Mouse (Mus musculus) liver, embryonic 14.5 days (tissue): ENCODE results near the gene Sbno2. TPM values are rescaled to one million over a fixed set of nuclear protein-coding genes. Genes with fewer than 3 reads are reported as not detected.

ENCODE experiments used
- ATAC-seq: fragments of 200-750 bp; cut with Nextera tagmentation; 2 replicates; pipeline ENCODE4 v1.8.0; 2017; ENCODE audit warnings: moderate number of reproducible peaks, mild to moderate bottlenecking, moderate library complexity; ENCODE audit not compliant: insufficient read depth
- DNase-seq, 3 experiments: peaks; one replicate each; pipeline ENCODE4 v3.0.0-alpha.2; 2012 to 2013; ENCODE audit warnings: low read depth in 3 of 3, low spot score in 3 of 3
- H3K27ac ChIP-seq: fragments of 300-500 bp; sonication (generic); 2 replicates; pipeline ENCODE4 v1.5.1; 2014; ENCODE audit warnings: moderate library complexity, mild to moderate bottlenecking, control low read depth, inconsistent platforms
- H3K27me3 ChIP-seq: fragments of 300-500 bp; sonication (generic); 2 replicates; pipeline ENCODE4 v1.6.1; 2014; ENCODE audit warnings: mild to moderate bottlenecking, low read length, moderate library complexity; ENCODE audit not compliant: control insufficient read depth, insufficient read depth
- H3K36me3 ChIP-seq: fragments of 300-500 bp; sonication (generic); replicated peaks from 2 replicates; pipeline ENCODE4 v1.6.1; 2014; ENCODE audit warnings: low read depth; ENCODE audit not compliant: control insufficient read depth, insufficient read depth
- H3K4me1 ChIP-seq, 2 experiments: fragments of 200-500 bp in 1 of 2; fragments of 300-500 bp in 1 of 2; sonication (generic) in 1 of 2; replicated peaks; 2 replicates each; pipeline ENCODE4 v1.6.1; 2012 to 2014; ENCODE audit warnings: antibody characterized with exemption in 1 of 2, inconsistent platforms in 1 of 2, low read length in 1 of 2; ENCODE audit not compliant: control insufficient read depth in 2 of 2, insufficient read depth in 2 of 2
- H3K4me2 ChIP-seq: fragments of 300-500 bp; sonication (generic); 2 replicates; pipeline ENCODE4 v1.6.1; 2014; ENCODE audit warnings: low read depth, mild to moderate bottlenecking, control low read depth, moderate library complexity
- H3K4me3 ChIP-seq, 2 experiments: fragments of 200-500 bp in 1 of 2; fragments of 300-500 bp in 1 of 2; sonication (generic) in 1 of 2; 2 replicates each; pipeline ENCODE4 v1.5.1; 2012 to 2014; ENCODE audit warnings: low read depth in 2 of 2, low read length in 2 of 2, mild to moderate bottlenecking in 2 of 2, control low read depth in 1 of 2, inconsistent platforms in 1 of 2, moderate library complexity in 1 of 2; ENCODE audit not compliant: insufficient read depth in 1 of 2
- H3K9ac ChIP-seq: fragments of 300-500 bp; sonication (generic); replicated peaks from 2 replicates; pipeline ENCODE4 v1.6.1; 2014; ENCODE audit warnings: mild to moderate bottlenecking, control low read depth, moderate library complexity
- H3K9me3 ChIP-seq: fragments of 300-500 bp; sonication (generic); 2 replicates; pipeline ENCODE4 v1.6.1; 2016; ENCODE audit warnings: low read length, mixed read lengths; ENCODE audit not compliant: control insufficient read depth
- CTCF ChIP-seq: IDR thresholded peaks from 2 replicates; pipeline ENCODE4 v1.5.1; 2016; ENCODE audit warnings: antibody characterized with exemption, low read depth, control low read depth
- EP300 ChIP-seq: IDR thresholded peaks from 2 replicates; pipeline ENCODE4 v1.6.1; 2016; ENCODE audit warnings: antibody characterized with exemption, low read depth
- WGBS: fragments of 180-500 bp; shearing (Covaris S2); extraction: QIAGEN DNeasy Blood & Tissue Kit; methylation state at CpG from one replicate; pipeline ENCODE4 v1.1.7; 2014; ENCODE audit not compliant: insufficient replicate concordance; 5-methylcytosine and 5-hydroxymethylcytosine counted together
- polyA plus RNA-seq, 2 experiments: library from polyadenylated mRNA; depleted of rRNA in 1 of 2; stranded (reverse) in 1 of 2; unstranded in 1 of 2; fragments of >200 nt; fragmentation: Nextera tagmentation in 1 of 2; extraction: Ambion mirVana in 1 of 2; gene quantifications; 2 replicates each; pipeline versions ENCODE4 v1.2.1 to v1.2.3; 2012 to 2014

Gene Sbno2
- polyA plus RNA-seq, 2 experiments = 6.6 to 10.0 TPM

DNA sequence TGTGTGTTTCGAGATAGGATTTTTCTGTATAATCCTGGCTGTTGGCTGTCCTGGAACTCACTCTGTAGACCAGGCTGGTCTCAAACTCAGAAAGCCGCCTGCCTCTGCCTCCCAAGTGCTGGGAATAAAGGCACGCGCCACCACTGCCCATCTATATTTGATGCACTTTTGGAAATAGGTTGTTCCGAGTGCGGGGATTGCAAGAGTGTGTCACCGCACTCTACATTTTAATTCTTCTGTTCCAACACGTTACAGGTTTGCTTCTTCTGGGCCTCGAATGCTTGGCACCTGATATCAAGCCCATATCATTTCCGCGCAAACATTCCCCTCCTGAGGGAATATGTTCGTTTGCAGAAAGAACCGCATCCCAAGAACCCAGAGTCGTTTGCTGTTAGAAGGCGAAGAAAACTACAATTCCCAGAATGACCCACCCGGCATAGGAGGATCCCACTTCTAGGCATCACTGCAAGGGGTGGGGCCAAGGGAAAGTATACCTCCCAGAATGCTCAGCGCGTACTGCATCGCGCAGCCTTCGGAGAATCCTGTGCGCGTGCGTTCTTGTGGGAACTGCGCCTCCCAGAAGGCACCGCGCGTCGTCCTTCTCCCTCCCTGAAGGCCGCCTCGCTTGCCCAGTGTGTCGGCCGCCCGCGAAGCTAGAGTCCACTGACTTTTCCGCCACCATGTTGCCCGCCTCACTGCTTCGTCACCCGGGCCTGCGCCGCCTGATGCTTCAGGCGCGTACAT lies 36.6 kb upstream of the Sbno2 start:
- peak; percentile 84 for ATAC-seq
- WGBS = under 1% methylated on average over 43 of the region's 43 CpGs
- peaks cover 18 to 36% of the 10 kb centered on the region in 2 experiments for H3K4me1 ChIP-seq
- H3K27me3 ChIP-seq = peaks cover 25% of the 10 kb centered on the region
- H3K4me3 ChIP-seq = peak overlapping the region; percentile 70 to 71
- peak; percentile 99 for DNase-seq
- peak overlapping the region; percentile 94 for H3K4me2 ChIP-seq
- H3K27ac ChIP-seq = peak overlapping the region; percentile 86
- no peaks in the 10 kb centered on the region for H3K9me3 ChIP-seq
- H3K36me3 ChIP-seq = peaks cover 16% of the 10 kb centered on the region
- TF ChIP-seq EP300 (no peak), CTCF (no peak)
- H3K9ac ChIP-seq = peak overlapping the region; percentile 84

DNA sequence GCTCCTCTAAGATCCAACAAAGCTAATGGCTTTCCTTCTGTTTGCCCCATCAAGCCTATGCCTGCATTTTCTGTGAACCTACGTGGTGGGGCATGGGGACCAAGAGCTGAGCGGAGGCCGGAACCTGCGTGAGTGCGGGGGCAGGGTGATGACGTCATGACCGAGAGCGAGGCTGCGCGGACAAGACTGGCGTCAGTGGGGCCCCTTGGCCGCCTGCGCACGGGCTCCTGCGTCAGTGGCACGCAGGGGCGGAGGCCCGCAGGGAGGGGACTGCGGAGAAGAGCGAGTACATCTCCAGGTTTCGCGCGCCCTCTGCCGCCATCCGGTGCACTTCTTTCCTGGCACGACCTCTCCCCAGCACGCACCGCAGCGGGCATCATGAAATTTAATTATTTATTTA lies 35.9 kb upstream of the Sbno2 start:
- TF ChIP-seq CTCF (peak; percentile 89), EP300 (no peak; the same call in 1 of the 2 replicates)
- peaks cover 16% of the 10 kb centered on the region for H3K36me3 ChIP-seq
- DNase-seq (peak; percentile 89 to 92 (median 92)), ATAC-seq (peak; percentile 74)
- peak overlapping the region; percentile 94 for H3K4me2 ChIP-seq
- under 1% methylated on average over 29 of the region's 29 CpGs for WGBS
- H3K4me1 ChIP-seq = peaks cover 11 to 31% of the 10 kb centered on the region in 2 experiments
- H3K4me3 ChIP-seq = peak overlapping the region; percentile 62 to 71
- no peaks in the 10 kb centered on the region for H3K9me3 ChIP-seq
- H3K27ac ChIP-seq = peak overlapping the region; percentile 83
- H3K27me3 ChIP-seq = peaks cover 32% of the 10 kb centered on the region
- peak overlapping the region; percentile 60 for H3K9ac ChIP-seq

DNA sequence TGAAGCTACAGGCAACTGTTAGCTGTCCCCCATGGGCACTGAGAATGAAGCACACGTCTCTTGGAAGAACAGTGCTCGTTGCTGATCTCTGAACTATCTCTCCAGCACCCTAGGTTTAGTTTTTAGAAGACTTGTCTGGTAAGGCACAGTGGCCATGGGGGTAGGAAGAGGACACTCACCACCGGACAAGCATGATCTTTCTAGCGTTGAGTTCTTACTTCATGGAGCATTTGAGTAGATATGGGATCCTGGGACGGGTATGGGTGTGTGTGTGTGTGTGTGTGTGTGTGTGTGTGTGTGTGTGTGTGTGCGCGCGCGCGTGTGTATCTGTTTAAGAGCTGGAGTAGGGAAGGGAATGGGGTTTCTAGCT lies 35.3 kb upstream of the Sbno2 start, which contains the start of gene Cbarp:
Gene Cbarp, minus strand, starts transcription at position 170 of the 370 bp plus-strand sequence.
- peak within 1 kb of the TSS; percentile 62 to 71 for H3K4me3 ChIP-seq
- TF ChIP-seq CTCF (no peak), EP300 (no peak)
- H3K4me1 ChIP-seq = peaks cover 5 to 26% of the 10 kb centered on the region in 2 experiments
- ATAC-seq (no peak), DNase-seq (no peak)
- H3K27ac ChIP-seq = peak within 1 kb of the TSS; percentile 83
- peak within 1 kb of the TSS; percentile 94 for H3K4me2 ChIP-seq
- H3K9me3 ChIP-seq = no peaks in the 10 kb centered on the region
- H3K9ac ChIP-seq = peak within 1 kb of the TSS; percentile 60
- peaks cover 33% of the 10 kb centered on the region for H3K27me3 ChIP-seq
- H3K36me3 ChIP-seq = peaks cover 15% of the 10 kb centered on the region
- 67% methylated on average over 10 of the region's 10 CpGs for WGBS

DNA sequence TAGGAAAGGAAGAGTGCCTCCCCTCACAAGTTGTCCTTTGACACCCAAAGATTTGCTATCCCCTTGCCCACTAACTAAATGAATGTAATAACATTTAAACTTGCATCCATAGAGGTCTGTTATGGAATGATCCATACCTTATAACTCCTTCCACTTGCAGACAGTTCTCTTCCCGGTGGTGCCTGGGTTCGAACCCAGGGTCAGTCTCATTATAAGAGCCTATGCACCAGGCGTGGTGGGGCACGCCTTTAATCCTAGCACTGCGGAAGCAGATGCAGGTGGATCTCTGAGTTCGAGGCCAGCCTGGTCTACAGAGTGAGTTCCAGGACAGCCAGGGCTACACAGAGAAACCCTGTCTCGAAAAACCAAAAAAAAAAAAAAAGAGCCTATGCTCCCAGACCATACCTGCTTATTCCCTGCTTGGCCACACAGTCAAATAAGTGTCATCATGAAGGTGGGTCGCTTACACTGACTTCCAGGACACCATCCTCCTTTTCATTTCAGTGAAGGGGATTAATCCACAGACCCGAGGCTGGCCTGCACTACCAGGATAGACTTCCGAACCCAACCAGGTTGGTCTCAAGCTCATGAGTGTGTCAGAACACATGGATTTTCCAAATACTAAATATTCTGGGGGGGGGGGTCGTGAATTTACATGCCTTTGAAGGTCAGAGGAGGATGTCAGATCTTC lies 34.7 kb upstream of the Sbno2 start:
- TF ChIP-seq EP300 (no peak), CTCF (no peak)
- Histone ChIP-seq H3K4me3 (no peak overlapping the region), H3K4me1 (peaks cover 2 to 24% of the 10 kb centered on the region in 2 experiments; a peak in 3 of 4 replicates), H3K27ac (no peak overlapping the region), H3K27me3 (peaks cover 33% of the 10 kb centered on the region), H3K9me3 (no peaks in the 10 kb centered on the region), H3K36me3 (peaks cover 12% of the 10 kb centered on the region), H3K4me2 (no peak overlapping the region), H3K9ac (no peak overlapping the region)
- WGBS = 74% methylated on average over 11 of the region's 11 CpGs
- no peak for ATAC-seq
- no peak for DNase-seq

DNA sequence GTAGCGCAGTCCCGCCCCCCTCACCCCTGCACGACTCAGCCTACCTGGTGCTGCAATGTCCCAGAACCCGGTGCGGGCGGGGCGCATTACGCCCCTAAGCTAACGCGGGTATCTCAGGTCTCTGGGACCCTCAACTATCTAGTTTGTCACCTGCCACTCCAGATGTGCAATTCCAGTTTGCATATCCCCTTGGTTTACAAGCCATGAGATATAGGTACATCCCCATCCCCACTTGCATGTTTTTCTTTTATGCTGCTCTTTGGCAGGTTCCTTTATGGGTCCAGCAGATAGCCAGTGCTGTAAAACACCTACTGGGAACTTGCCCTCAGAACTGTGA lies 34.0 kb upstream of the Sbno2 start:
- Histone ChIP-seq H3K27me3 (peaks cover 33% of the 10 kb centered on the region), H3K27ac (no peak overlapping the region), H3K4me2 (peak overlapping the region; percentile 83), H3K4me1 (peaks cover 2 to 24% of the 10 kb centered on the region in 2 experiments; a peak in 3 of 4 replicates), H3K36me3 (peaks cover 6% of the 10 kb centered on the region), H3K9ac (no peak overlapping the region; the same call in 1 of the 2 replicates), H3K4me3 (peak overlapping the region; percentile 54 to 55), H3K9me3 (no peaks in the 10 kb centered on the region)
- ATAC-seq = no peak
- no peak for DNase-seq
- TF ChIP-seq EP300 (no peak), CTCF (no peak)
- WGBS = 2% methylated on average over 10 of the region's 10 CpGs
